Comparison of ENCODE assay signal across 21 mouse cellular contexts in the genomic region with DNA sequence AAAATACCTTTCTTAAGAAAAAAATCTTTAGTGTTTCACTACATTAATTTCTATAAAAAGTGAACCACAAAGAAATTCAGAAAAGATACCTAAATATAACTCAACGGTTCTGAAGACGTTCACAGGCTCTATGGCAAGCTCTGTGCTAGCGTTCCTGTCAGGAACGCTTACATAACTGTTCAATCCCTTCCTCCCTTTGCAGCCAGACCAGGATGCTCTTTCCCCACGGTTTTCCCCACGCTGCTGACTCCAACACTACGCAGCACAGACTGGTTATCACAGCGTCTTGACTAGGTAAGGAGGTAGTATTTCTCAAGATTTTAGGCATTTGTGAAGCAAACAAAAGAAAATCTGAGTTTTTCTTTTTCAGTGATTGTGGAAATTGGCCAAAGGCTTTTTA. TPM values are rescaled to one million over a fixed set of nuclear protein-coding genes. Genes with fewer than 3 reads are reported as not detected.
DNase-seq lines count a peak whose midpoint lies in the region; ATAC-seq lines count a peak whose summit lies in the region.
"Had no signal": no experiment of that assay in that cellular context is flagged by ENCODE, and none has a peak within 500 bp of the region (broad histone marks: within the 10 kb centered on the region; RNA-seq: fewer than 3 reads in every experiment).

No protein-coding gene starts in this region.

- H3K27me3 ChIP-seq in hindbrain, embryonic 13.5 days, result no peaks in the 10 kb centered on the region
- H3K27me3 ChIP-seq: embryonic facial prominence, embryonic 15.5 days; hindbrain, embryonic 15.5 days; limb, embryonic 15.5 days; midbrain, embryonic 13.5 days had no signal

- DNase-seq in frontal cortex, adult 2 months (ENCODE audit: extremely low spot score in 1 of 2, low spot score in 1 of 2), result peak; percentile 73 to 77
- no peak for DNase-seq in frontal cortex, postnatal 14 days (ENCODE audit: low spot score in 2 of 2)
- peak; percentile 70 for DNase-seq in left cerebral cortex, adult 11 months (ENCODE audit: low spot score)
- no peak for DNase-seq in left cerebral cortex, postnatal 4 days
- peak; percentile 49 to 60 for DNase-seq in layer of hippocampus, postnatal 36 days
- DNase-seq in right cerebral cortex, postnatal 25 days, result peak; percentile 62
- DNase-seq: adrenal gland, adult 2 months; gastrocnemius, postnatal 36 days; heart, postnatal 14 days; kidney, adult 2 months; kidney, postnatal 36 days; lung, adult 2 months; lung, postnatal 4 days; thymus, adult 2 months had no signal

- H3K4me3 ChIP-seq in hindbrain, embryonic 13.5 days, result no peak overlapping the region
- H3K4me3 ChIP-seq: embryonic facial prominence, embryonic 15.5 days; heart, embryonic 10.5 days; hindbrain, embryonic 15.5 days; limb, embryonic 15.5 days; midbrain, embryonic 13.5 days had no signal

- H3K27ac ChIP-seq in hindbrain, embryonic 13.5 days, result no peak overlapping the region
- H3K27ac ChIP-seq: embryonic facial prominence, embryonic 15.5 days; heart, embryonic 10.5 days; hindbrain, embryonic 15.5 days; limb, embryonic 15.5 days; midbrain, embryonic 13.5 days had no signal

- H3K4me2 ChIP-seq in hindbrain, embryonic 13.5 days, result no peak overlapping the region
- H3K4me2 ChIP-seq: embryonic facial prominence, embryonic 15.5 days; hindbrain, embryonic 15.5 days; limb, embryonic 15.5 days; midbrain, embryonic 13.5 days had no signal

- no peak overlapping the region for H3K9ac ChIP-seq in hindbrain, embryonic 13.5 days
- H3K9ac ChIP-seq: embryonic facial prominence, embryonic 15.5 days; hindbrain, embryonic 15.5 days; limb, embryonic 15.5 days; midbrain, embryonic 13.5 days had no signal

- WGBS in hindbrain, embryonic 13.5 days, result 93% methylated on average over 8 of the region's 8 CpGs

- H3K36me3 ChIP-seq in hindbrain, embryonic 13.5 days, result peaks cover 64% of the 10 kb centered on the region

- H3K9me3 ChIP-seq in hindbrain, embryonic 13.5 days, result no peaks in the 10 kb centered on the region
- H3K9me3 ChIP-seq: embryonic facial prominence, embryonic 15.5 days; G1E; heart, embryonic 10.5 days; hindbrain, embryonic 15.5 days; limb, embryonic 15.5 days; midbrain, embryonic 13.5 days had no signal

- intact Hi-C loops in left cerebral cortex, postnatal 4 days (cut with DNase I), result loop anchor here (10.0 kb wide), 1 partner anchor 843 kb away; a partner anchor contains a TSS

- no peaks in the 10 kb centered on the region for H3K4me1 ChIP-seq in hindbrain, embryonic 13.5 days (replicated peaks)
- H3K4me1 ChIP-seq: embryonic facial prominence, embryonic 15.5 days; heart, embryonic 10.5 days; hindbrain, embryonic 15.5 days; limb, embryonic 15.5 days; midbrain, embryonic 13.5 days had no signal

- ATAC-seq in hindbrain, embryonic 13.5 days (ENCODE audit: low FRiP score), result no peak
- ATAC-seq: midbrain, embryonic 13.5 days had no signal

RNA-seq across cellular contexts. Expression of a gene that starts 15.3 kb away (rescaled TPM):
- 225 and 234 TPM in 2 replicates for polyA plus RNA-seq in frontal cortex, adult 2 months (2012; rRNA removed)
- 100 to 1,000 TPM; 291 to 292 TPM for total RNA-seq in left cerebral cortex, postnatal 4 days (2021)
- 100 to 1,000 TPM; 283 to 353 TPM for total RNA-seq in layer of hippocampus, postnatal 36 days (2021)
- polyA plus RNA-seq in hindbrain, embryonic 13.5 days (2015; fragmentation: Nextera tagmentation; extraction: Ambion mirVana), result 618 and 623 TPM in 2 replicates

Comparison
In these comparisons a context has a peak if more than half of its experiments do, and no peak if none do; other contexts are left out.
1. DNase-seq: peak in frontal cortex, adult 2 months (2 of 2), left cerebral cortex, adult 11 months (single experiment), layer of hippocampus, postnatal 36 days (2 of 2) and right cerebral cortex, postnatal 25 days (single experiment); none in frontal cortex, postnatal 14 days (0 of 2) and left cerebral cortex, postnatal 4 days (single experiment).